Mouse (Mus musculus) midbrain, embryonic 12.5 days (tissue): ENCODE data around the gene Serpina3m. TPM values are rescaled to one million over a fixed set of nuclear protein-coding genes. Genes with fewer than 3 reads are reported as not detected.

ENCODE experiments used
- ATAC-seq: fragments of 200-750 bp; cut with Nextera tagmentation; 2 replicates; pipeline ENCODE4 v1.8.0; 2017; ENCODE audit warnings: low read depth, moderate TSS enrichment, moderate library complexity; ENCODE audit not compliant: low FRiP score
- H3K27ac ChIP-seq: fragments of 300-500 bp; sonication (generic); replicated peaks from 2 replicates; pipeline ENCODE4 v1.5.1; 2016; ENCODE audit warnings: mild to moderate bottlenecking
- H3K27me3 ChIP-seq: fragments of 300-500 bp; sonication (generic); 2 replicates; pipeline ENCODE4 v1.6.1; 2016; ENCODE audit warnings: mild to moderate bottlenecking
- H3K36me3 ChIP-seq: fragments of 300-500 bp; sonication (generic); 2 replicates; pipeline ENCODE4 v1.6.1; 2016
- H3K4me1 ChIP-seq: fragments of 300-500 bp; sonication (generic); 2 replicates; pipeline ENCODE4 v1.6.1; 2016
- H3K4me2 ChIP-seq: fragments of 300-500 bp; sonication (generic); replicated peaks from 2 replicates; pipeline ENCODE4 v1.6.1; 2016; ENCODE audit warnings: mild to moderate bottlenecking, moderate library complexity
- H3K4me3 ChIP-seq: fragments of 300-500 bp; sonication (generic); 2 replicates; pipeline ENCODE4 v1.5.1; 2016; ENCODE audit warnings: mild to moderate bottlenecking
- H3K9ac ChIP-seq: fragments of 300-500 bp; sonication (generic); replicated peaks from 2 replicates; pipeline ENCODE4 v1.6.1; 2016; ENCODE audit warnings: mild to moderate bottlenecking, moderate library complexity
- H3K9me3 ChIP-seq: fragments of 300-500 bp; sonication (generic); 2 replicates; pipeline ENCODE4 v1.6.1; 2016; ENCODE audit warnings: mild to moderate bottlenecking
- WGBS: fragments of 180-500 bp; shearing (Covaris S2); methylation state at CpG from one replicate; pipeline ENCODE4 v1.1.7; 2016; 5-methylcytosine and 5-hydroxymethylcytosine counted together
- polyA plus RNA-seq: library from polyadenylated mRNA; unstranded; fragments of >200 nt; fragmentation: Nextera tagmentation; extraction: Ambion mirVana; gene quantifications from 2 replicates; pipeline ENCODE4 v1.2.1, GENCODE M21; 2016

The Serpina3m gene
- polyA plus RNA-seq, 1 experiment from 2014 or later: not detected

DNA sequence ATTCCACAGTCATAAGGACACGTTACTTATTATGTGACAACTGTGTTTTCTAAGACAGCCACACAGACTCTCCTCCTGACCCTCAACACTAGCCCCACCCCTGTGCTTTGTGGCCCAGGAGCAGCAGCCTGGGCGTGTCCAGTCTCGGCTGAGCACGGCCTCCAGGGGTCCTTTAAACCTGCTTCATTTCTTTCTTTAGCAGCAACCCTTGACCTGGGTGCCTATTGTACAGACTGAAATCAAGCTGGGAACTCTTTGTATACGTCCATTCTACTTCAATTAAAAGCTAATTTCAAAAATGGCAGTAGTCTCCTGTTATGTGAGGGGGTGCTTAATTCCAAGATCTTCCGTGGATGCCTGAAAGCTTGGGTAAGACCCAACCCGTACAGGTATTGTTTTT is 94.9 kb downstream of the Serpina3m start:
- Histone ChIP-seq H3K9ac (no peak overlapping the region), H3K4me2 (no peak overlapping the region), H3K4me3 (no peak overlapping the region), H3K27ac (no peak overlapping the region), H3K36me3 (no peaks in the 10 kb centered on the region), H3K4me1 (peaks cover 8% of the 10 kb centered on the region; the same call in 1 of the 2 replicates), H3K9me3 (no peaks in the 10 kb centered on the region), H3K27me3 (peaks cover under 1% of the 10 kb centered on the region; the same call in 1 of the 2 replicates)
- no peak for ATAC-seq
- WGBS: 19% methylated on average over 7 of the region's 7 CpGs

GRCm38 (mm10) chr12:104433951-104434735 is 95.9 kb downstream of the Serpina3m start:
- ATAC-seq: peak; percentile 42; the same call in 1 of the 2 replicates
- H3K36me3 ChIP-seq: no peaks in the 10 kb centered on the region
- H3K27me3 ChIP-seq: peaks cover 9% of the 10 kb centered on the region
- 72% methylated on average over 20 of the region's 20 CpGs for WGBS
- no peaks in the 10 kb centered on the region for H3K9me3 ChIP-seq
- H3K4me2 ChIP-seq: no peak overlapping the region; the same call in 1 of the 2 replicates
- peaks cover 8% of the 10 kb centered on the region; the same call in 1 of the 2 replicates for H3K4me1 ChIP-seq
- no peak overlapping the region for H3K27ac ChIP-seq
- no peak overlapping the region for H3K4me3 ChIP-seq
- no peak overlapping the region for H3K9ac ChIP-seq

- no peaks in the 10 kb centered on the region for H3K4me1 ChIP-seq
- peak; percentile 59; the same call in 1 of the 2 replicates for ATAC-seq
- H3K9me3 ChIP-seq: no peaks in the 10 kb centered on the region
- no peak overlapping the region for H3K27ac ChIP-seq
- no peak overlapping the region for H3K4me3 ChIP-seq
- peaks cover 23% of the 10 kb centered on the region for H3K27me3 ChIP-seq
- 0 out of 2 replicates have a peak overlapping the region, but pooled peaks have one; percentile 16 for H3K4me2 ChIP-seq
- H3K9ac ChIP-seq: no peak overlapping the region
- WGBS: 9% methylated on average over 22 of the region's 22 CpGs
- H3K36me3 ChIP-seq: no peaks in the 10 kb centered on the region
Observed at GRCm38 (mm10) chr12:104440087-104440760, 101.9 kb downstream of the Serpina3m start.

GRCm38 (mm10) chr12:104443716-104444115 is 105.4 kb downstream of the Serpina3m start:
- H3K27ac ChIP-seq: no peak overlapping the region
- peaks cover 17% of the 10 kb centered on the region for H3K27me3 ChIP-seq
- no peak overlapping the region for H3K4me2 ChIP-seq
- H3K36me3 ChIP-seq: no peaks in the 10 kb centered on the region
- no peak overlapping the region for H3K4me3 ChIP-seq
- ATAC-seq: no peak
- 86% methylated on average over 11 of the region's 11 CpGs for whole genome bisulfite sequencing
- H3K9me3 ChIP-seq: no peaks in the 10 kb centered on the region
- H3K9ac ChIP-seq: no peak overlapping the region
- no peaks in the 10 kb centered on the region for H3K4me1 ChIP-seq

Other genes starting within 250 kb of the Serpina3m start
- not detected in 2 replicates for gene Serpina5, start 237.4 kb upstream of the Serpina3m start, polyA plus RNA-seq
- not detected in 2 replicates for gene Serpina3a, start 225.8 kb upstream of the Serpina3m start, polyA plus RNA-seq
- gene Serpina3b, start 210.5 kb upstream of the Serpina3m start, polyA plus RNA-seq: not detected in 2 replicates
- not detected in 2 replicates for gene Serpina3c, start 184.6 kb upstream of the Serpina3m start, polyA plus RNA-seq
- 0.17 and 0.37 TPM in 2 replicates for gene Serpina3f, start 123.9 kb upstream of the Serpina3m start, polyA plus RNA-seq
- gene Serpina3g, start 102.2 kb upstream of the Serpina3m start, polyA plus RNA-seq: 0.19 and 0.37 TPM in 2 replicates
- gene Serpina3i, start 75.4 kb upstream of the Serpina3m start, polyA plus RNA-seq: 0.18 TPM in 1 of 2 replicates, not detected in the other
- gene Serpina3j, start 23.9 kb upstream of the Serpina3m start, polyA plus RNA-seq: not detected in 2 replicates
- gene Serpina3k, start within 50 bp of the Serpina3m start, polyA plus RNA-seq: not detected in 2 replicates
- gene Serpina3n, start 68.2 kb downstream of the Serpina3m start, polyA plus RNA-seq: not detected in 2 replicates
- gene Gsc, start 134.8 kb downstream of the Serpina3m start, polyA plus RNA-seq: 0.24 and 0.65 TPM in 2 replicates